ENCODE assay signal across 8 mouse cellular contexts in genomic region chr6:145793109-145793593, GRCm38 (mm10). TPM values are rescaled to one million over a fixed set of nuclear protein-coding genes. Genes with fewer than 3 reads are reported as not detected.
DNase-seq lines count a peak whose midpoint lies in the region; ATAC-seq lines count a peak whose summit lies in the region.

No protein-coding gene starts in this region.

- no peak; the same call in 1 of the 2 replicates for ATAC-seq in heart, embryonic 11.5 days (replicated peaks; ENCODE audit: insufficient number of reproducible peaks, low FRiP score, low TSS enrichment)
- ATAC-seq in kidney, embryonic 15.5 days (replicated peaks; ENCODE audit: low FRiP score): peak; percentile 71; the same call in 1 of the 2 replicates
- 0 out of 2 replicates have a peak, but pooled peaks have one; percentile 26 for ATAC-seq in liver, embryonic 13.5 days (ENCODE audit: low read depth)
- ATAC-seq in neural tube, embryonic 14.5 days (ENCODE audit: low read depth): peak; percentile 69; the same call in 1 of the 2 replicates

- H3K27ac ChIP-seq in heart, embryonic 11.5 days (ENCODE audit: low read depth, low read length): peak overlapping the region; percentile 29; the same call in 1 of the 2 replicates
- 0 out of 2 replicates have a peak overlapping the region, but pooled peaks have one; percentile 28 for H3K27ac ChIP-seq in kidney, embryonic 15.5 days
- H3K27ac ChIP-seq in liver, embryonic 13.5 days: no peak overlapping the region
- H3K27ac ChIP-seq in neural tube, embryonic 14.5 days (ENCODE audit: low read depth, low read length): no peak overlapping the region

- WGBS in heart, embryonic 11.5 days (ENCODE audit: insufficient replicate concordance): 8% methylated on average over 4 of the region's 4 CpGs
- 20% methylated on average over 4 of the region's 4 CpGs for WGBS in kidney, embryonic 15.5 days
- 9% methylated on average over 4 of the region's 4 CpGs for WGBS in liver, embryonic 13.5 days (ENCODE audit: insufficient replicate concordance)
- 21% methylated on average over 4 of the region's 4 CpGs for WGBS in neural tube, embryonic 14.5 days

- DNase-seq in adrenal gland, adult 18-20 months (ENCODE audit: low spot score in 2 of 2): peak; percentile 40 to 49
- DNase-seq in adrenal gland, postnatal 25 days: no peak
- DNase-seq in NIH3T3 (ENCODE audit: low read depth): peak; percentile 93
- peak; percentile 77 for DNase-seq in embryo, embryonic 10 days (ENCODE audit: low spot score)
- DNase-seq in liver, embryonic 13.5 days: no peak

- no peaks in the 10 kb centered on the region for H3K36me3 ChIP-seq in heart, embryonic 11.5 days (ENCODE audit: control insufficient read depth, insufficient read depth, low read length)
- H3K36me3 ChIP-seq in kidney, embryonic 15.5 days: no peaks in the 10 kb centered on the region
- H3K36me3 ChIP-seq in liver, embryonic 13.5 days: no peaks in the 10 kb centered on the region
- H3K36me3 ChIP-seq in neural tube, embryonic 14.5 days (ENCODE audit: control insufficient read depth, insufficient read depth, low read length): no peaks in the 10 kb centered on the region

- no peaks in the 10 kb centered on the region for H3K27me3 ChIP-seq in heart, embryonic 11.5 days (ENCODE audit: control insufficient read depth, insufficient read depth, low read length)
- no peaks in the 10 kb centered on the region for H3K27me3 ChIP-seq in kidney, embryonic 15.5 days
- no peaks in the 10 kb centered on the region for H3K27me3 ChIP-seq in liver, embryonic 13.5 days
- no peaks in the 10 kb centered on the region for H3K27me3 ChIP-seq in neural tube, embryonic 14.5 days (ENCODE audit: control insufficient read depth, insufficient read depth, low read length)

- no peak overlapping the region for H3K9ac ChIP-seq in heart, embryonic 11.5 days (ENCODE audit: low read depth, low read length)
- no peak overlapping the region for H3K9ac ChIP-seq in kidney, embryonic 15.5 days
- H3K9ac ChIP-seq in liver, embryonic 13.5 days: no peak overlapping the region
- H3K9ac ChIP-seq in neural tube, embryonic 14.5 days (replicated peaks; ENCODE audit: low read depth, low read length): no peak overlapping the region

- no peak overlapping the region for H3K4me3 ChIP-seq in heart, embryonic 11.5 days (ENCODE audit: low read depth, low read length)
- no peak overlapping the region for H3K4me3 ChIP-seq in kidney, embryonic 15.5 days (replicated peaks)
- H3K4me3 ChIP-seq in liver, embryonic 13.5 days (replicated peaks): no peak overlapping the region
- no peak overlapping the region for H3K4me3 ChIP-seq in neural tube, embryonic 14.5 days (ENCODE audit: low read depth, low read length)

- H3K4me2 ChIP-seq in heart, embryonic 11.5 days: no peak overlapping the region
- no peak overlapping the region for H3K4me2 ChIP-seq in kidney, embryonic 15.5 days
- no peak overlapping the region for H3K4me2 ChIP-seq in liver, embryonic 13.5 days
- H3K4me2 ChIP-seq in neural tube, embryonic 14.5 days (ENCODE audit: low read depth, low read length): no peak overlapping the region

- H3K4me1 ChIP-seq in heart, embryonic 11.5 days (ENCODE audit: control insufficient read depth, insufficient read depth, low read length): peaks cover 38% of the 10 kb centered on the region
- H3K4me1 ChIP-seq in kidney, embryonic 15.5 days: peaks cover 24% of the 10 kb centered on the region
- no peaks in the 10 kb centered on the region for H3K4me1 ChIP-seq in liver, embryonic 13.5 days (replicated peaks)
- H3K4me1 ChIP-seq in neural tube, embryonic 14.5 days (ENCODE audit: control insufficient read depth, insufficient read depth, low read length): no peaks in the 10 kb centered on the region; the same call in 1 of the 2 replicates

- H3K9me3 ChIP-seq in heart, embryonic 11.5 days (replicated peaks; ENCODE audit: control insufficient read depth, low read length): no peaks in the 10 kb centered on the region
- no peaks in the 10 kb centered on the region for H3K9me3 ChIP-seq in kidney, embryonic 15.5 days (replicated peaks)
- H3K9me3 ChIP-seq in liver, embryonic 13.5 days (replicated peaks): no peaks in the 10 kb centered on the region
- H3K9me3 ChIP-seq in neural tube, embryonic 14.5 days (ENCODE audit: control insufficient read depth, low read length): no peaks in the 10 kb centered on the region

RNA-seq across cellular contexts. Expression of gene Rassf8, which starts 46.6 kb away (rescaled TPM):
- total RNA-seq in adrenal gland, adult 18-20 months (2021): 10 to 100 TPM; 52.2 to 80.0 TPM
- total RNA-seq in adrenal gland, postnatal 25 days (2021): 105 and 107 TPM in 2 replicates
- 10.0 and 12.5 TPM in 2 replicates for polyA plus RNA-seq in heart, embryonic 11.5 days (2014; fragmentation: Nextera tagmentation; extraction: Ambion mirVana)
- polyA plus RNA-seq in kidney, embryonic 15.5 days (2015; fragmentation: Nextera tagmentation; extraction: Ambion mirVana): 7.8 and 9.0 TPM in 2 replicates
- 0.91 and 0.92 TPM in 2 replicates for polyA plus RNA-seq in liver, embryonic 13.5 days (2015; fragmentation: Nextera tagmentation; extraction: Ambion mirVana)
- 5.5 and 6.2 TPM in 2 replicates for polyA plus RNA-seq in neural tube, embryonic 14.5 days (2014; fragmentation: Nextera tagmentation; extraction: Ambion mirVana)

Comparison
In these comparisons a context has a peak if more than half of its experiments do, and no peak if none do; other contexts are left out.
1. DNase-seq: peak in adrenal gland, adult 18-20 months (2 of 2), NIH3T3 (single experiment) and embryo, embryonic 10 days (single experiment); none in adrenal gland, postnatal 25 days (single experiment) and liver, embryonic 13.5 days (single experiment).
2. H3K27ac ChIP-seq: peak in heart, embryonic 11.5 days (single experiment) and kidney, embryonic 15.5 days (single experiment); none in liver, embryonic 13.5 days (single experiment) and neural tube, embryonic 14.5 days (single experiment).